Mouse (Mus musculus): ENCODE results near the gene Th.
A peak's percentile ranks its signal among the peaks of the same experiment; 100 is the strongest.

Th gene

DNA sequence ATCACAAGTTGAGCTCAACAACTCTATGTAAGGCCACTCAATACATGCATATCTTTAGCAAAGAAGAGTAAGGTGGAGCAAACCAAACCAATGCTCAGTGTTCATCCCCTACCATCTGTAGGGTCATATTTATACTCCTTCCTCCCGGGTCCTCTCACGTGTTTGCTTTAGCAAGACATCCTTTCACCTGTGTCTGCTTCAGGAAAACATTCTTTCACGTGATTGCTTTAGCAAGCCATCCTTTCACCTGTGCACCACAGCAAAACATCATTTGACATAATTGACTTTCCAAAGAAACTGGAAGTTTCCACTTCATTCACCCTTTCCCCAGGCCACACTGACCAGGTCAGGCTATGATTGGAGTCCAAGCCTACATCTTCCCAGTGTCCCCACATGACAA, at the start of gene Th:
Gene Th (minus strand): TSS at position 101 of the 400 bp plus-strand sequence.
- H3K36me3 ChIP-seq (ENCODE audit: control insufficient read depth, insufficient read depth, low read length, poor library complexity, severe bottlenecking): no peaks in the 10 kb centered on the region
- DNase-seq (ENCODE audit: low read depth, low spot score): no peak
- no peaks in the 10 kb centered on the region for H3K27me3 ChIP-seq (ENCODE audit: control insufficient read depth, insufficient read depth, low read length, poor library complexity, severe bottlenecking)

- Histone ChIP-seq H3K36me3 (ENCODE audit: control insufficient read depth, insufficient read depth, low read length, poor library complexity, severe bottlenecking) (no peaks in the 10 kb centered on the region), H3K27me3 (ENCODE audit: control insufficient read depth, insufficient read depth, low read length, poor library complexity, severe bottlenecking) (0 out of 2 replicates have a peak, but pooled peaks cover 2% of the 10 kb centered on the region)
- no peak for DNase-seq (ENCODE audit: low read depth, low spot score)
Measured at GRCm38 (mm10) chr7:142968809-142969511, 38.0 kb upstream of the Th start, which contains the start of gene Ascl2. Gene Ascl2 (minus strand): TSS chr7:142969264.

- Histone ChIP-seq H3K36me3 (ENCODE audit: control insufficient read depth, insufficient read depth, low read length, poor library complexity, severe bottlenecking) (no peaks in the 10 kb centered on the region), H3K27me3 (ENCODE audit: control insufficient read depth, insufficient read depth, low read length, poor library complexity, severe bottlenecking) (0 out of 2 replicates have a peak, but pooled peaks cover 2% of the 10 kb centered on the region)
- DNase-seq (ENCODE audit: low read depth, low spot score): peak; percentile 27
Measured at GRCm38 (mm10) chr7:142967884-142968808, 37.2 kb upstream of the Th start.

DNA sequence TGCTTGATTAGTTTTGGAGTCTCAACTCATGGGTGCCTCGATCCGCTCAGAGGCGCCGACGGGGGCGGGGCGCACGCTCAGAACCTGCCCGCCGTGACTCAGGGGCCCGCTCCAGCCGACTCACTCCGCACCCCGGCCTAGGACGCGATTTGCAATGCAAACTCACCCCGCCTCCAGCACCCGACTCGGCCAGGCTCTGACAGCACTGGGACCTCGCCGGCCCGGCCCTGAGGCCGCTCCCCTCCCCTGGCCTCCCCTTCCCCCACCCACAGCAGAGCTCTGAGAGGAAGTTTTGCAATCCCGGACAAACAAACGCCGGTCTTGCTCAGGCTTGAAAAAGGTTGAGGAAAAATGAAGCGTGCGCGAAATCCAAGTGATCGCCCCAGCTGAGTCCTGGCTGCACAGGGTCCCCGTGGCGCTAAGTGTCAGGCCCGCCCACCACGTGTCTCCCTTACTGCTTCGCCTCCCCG, 36.5 kb upstream of the Th start:
- DNase-seq (ENCODE audit: low read depth, low spot score): peak; percentile 14
- H3K27me3 ChIP-seq (ENCODE audit: control insufficient read depth, insufficient read depth, low read length, poor library complexity, severe bottlenecking): 0 out of 2 replicates have a peak, but pooled peaks cover 2% of the 10 kb centered on the region
- H3K36me3 ChIP-seq (ENCODE audit: control insufficient read depth, insufficient read depth, low read length, poor library complexity, severe bottlenecking): no peaks in the 10 kb centered on the region

DNA sequence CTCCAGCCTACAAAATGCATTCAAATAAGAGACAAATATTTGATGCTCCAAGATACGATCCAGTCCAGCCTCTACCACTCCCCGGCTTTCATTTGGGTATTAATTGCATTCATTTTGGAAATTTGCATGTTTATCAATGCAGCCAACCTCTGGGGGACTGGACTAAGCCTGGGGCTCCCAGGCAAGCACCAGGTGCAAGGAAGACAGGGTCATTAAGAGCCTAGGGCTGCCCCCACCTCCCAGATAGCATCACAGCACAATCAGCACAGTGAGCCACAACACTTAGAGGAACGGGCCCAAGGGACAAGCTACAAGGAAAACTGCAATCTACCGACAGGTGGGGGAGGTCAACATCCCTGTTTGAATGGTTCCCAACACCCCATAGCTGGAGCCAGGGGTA, 28.8 kb upstream of the Th start:
- no peak for DNase-seq (ENCODE audit: low read depth, low spot score)
- no peaks in the 10 kb centered on the region for H3K36me3 ChIP-seq (ENCODE audit: control insufficient read depth, insufficient read depth, low read length, poor library complexity, severe bottlenecking)

GRCm38 (mm10) chr7:142958817-142959216, 27.9 kb upstream of the Th start:
- DNase-seq (ENCODE audit: low read depth, low spot score): no peak
- Histone ChIP-seq H3K27me3 (ENCODE audit: control insufficient read depth, insufficient read depth, low read length, poor library complexity, severe bottlenecking) (no peaks in the 10 kb centered on the region), H3K36me3 (ENCODE audit: control insufficient read depth, insufficient read depth, low read length, poor library complexity, severe bottlenecking) (no peaks in the 10 kb centered on the region)

More for the DNA sequence above, 28.8 kb upstream of the Th start:
- H3K27me3 ChIP-seq (ENCODE audit: control insufficient read depth, insufficient read depth, low read length, poor library complexity, severe bottlenecking): no peaks in the 10 kb centered on the region

- H3K27me3 ChIP-seq (ENCODE audit: control insufficient read depth, insufficient read depth, low read length, poor library complexity, severe bottlenecking): no peaks in the 10 kb centered on the region
- no peaks in the 10 kb centered on the region for H3K36me3 ChIP-seq (ENCODE audit: control insufficient read depth, insufficient read depth, low read length, poor library complexity, severe bottlenecking)
- DNase-seq (ENCODE audit: low read depth, low spot score): no peak
Measured at GRCm38 (mm10) chr7:142956018-142956417, 25.1 kb upstream of the Th start.

DNA sequence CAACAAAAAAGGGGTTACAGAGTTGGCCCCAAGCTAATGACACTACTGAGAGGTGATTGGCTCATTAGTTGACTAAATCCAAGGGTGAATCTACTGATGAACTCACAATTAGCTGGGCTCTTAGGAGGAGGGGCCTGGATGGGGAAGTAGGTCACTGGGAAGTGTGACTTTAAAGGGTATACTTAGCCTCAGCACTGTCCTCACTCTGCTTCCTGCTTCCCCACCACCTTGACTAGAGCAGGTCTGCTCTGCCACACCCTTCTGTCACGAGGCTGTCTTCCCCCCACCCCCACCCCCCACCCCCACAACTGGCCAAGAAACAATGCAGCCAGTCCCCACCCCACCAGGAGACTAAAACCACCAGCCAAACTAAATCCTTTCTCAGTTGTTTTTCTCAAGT, 18.6 kb upstream of the Th start:
- no peaks in the 10 kb centered on the region for H3K36me3 ChIP-seq (ENCODE audit: control insufficient read depth, insufficient read depth, low read length, poor library complexity, severe bottlenecking)
- H3K27me3 ChIP-seq (ENCODE audit: control insufficient read depth, insufficient read depth, low read length, poor library complexity, severe bottlenecking): no peaks in the 10 kb centered on the region; the same call in 1 of the 2 replicates
- DNase-seq (ENCODE audit: low read depth, low spot score): no peak

- Histone ChIP-seq H3K36me3 (ENCODE audit: control insufficient read depth, insufficient read depth, low read length, poor library complexity, severe bottlenecking) (no peaks in the 10 kb centered on the region), H3K27me3 (ENCODE audit: control insufficient read depth, insufficient read depth, low read length, poor library complexity, severe bottlenecking) (no peaks in the 10 kb centered on the region)
- DNase-seq (ENCODE audit: low read depth, low spot score): no peak
Measured at GRCm38 (mm10) chr7:142937631-142938030, 6.7 kb upstream of the Th start.

DNA sequence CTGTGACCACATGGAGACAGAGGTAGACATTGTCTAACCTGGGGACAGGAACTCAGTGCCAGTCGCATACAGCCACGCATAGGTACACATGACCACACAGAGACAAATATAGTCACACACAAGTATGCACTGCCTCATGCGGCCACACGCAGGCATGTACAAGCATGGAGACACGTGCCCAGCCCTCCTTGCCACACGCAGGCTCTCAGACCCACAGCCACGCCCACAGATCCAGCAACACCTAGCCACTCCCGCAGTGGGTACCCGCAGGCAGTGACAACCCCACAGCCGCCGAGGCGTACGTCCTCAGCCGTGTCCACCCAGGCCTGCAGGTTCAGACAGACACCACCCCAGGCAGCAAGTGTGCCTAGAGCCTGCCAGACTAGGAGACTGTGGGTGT, 4.8 kb upstream of the Th start:
- no peaks in the 10 kb centered on the region for H3K36me3 ChIP-seq (ENCODE audit: control insufficient read depth, insufficient read depth, low read length, poor library complexity, severe bottlenecking)
- no peaks in the 10 kb centered on the region for H3K27me3 ChIP-seq (ENCODE audit: control insufficient read depth, insufficient read depth, low read length, poor library complexity, severe bottlenecking)
- no peak for DNase-seq (ENCODE audit: low read depth, low spot score)

- no peak for DNase-seq (ENCODE audit: low read depth, low spot score)
- Histone ChIP-seq H3K36me3 (ENCODE audit: control insufficient read depth, insufficient read depth, low read length, poor library complexity, severe bottlenecking) (no peaks in the 10 kb centered on the region), H3K27me3 (ENCODE audit: control insufficient read depth, insufficient read depth, low read length, poor library complexity, severe bottlenecking) (no peaks in the 10 kb centered on the region)
Measured at GRCm38 (mm10) chr7:142932469-142932868, 1.5 kb upstream of the Th start.

GRCm38 (mm10) chr7:142929516-142929915, 1.4 kb downstream of the Th start:
- Histone ChIP-seq H3K36me3 (ENCODE audit: control insufficient read depth, insufficient read depth, low read length, poor library complexity, severe bottlenecking) (no peaks in the 10 kb centered on the region), H3K27me3 (ENCODE audit: control insufficient read depth, insufficient read depth, low read length, poor library complexity, severe bottlenecking) (no peaks in the 10 kb centered on the region)
- DNase-seq (ENCODE audit: low read depth, low spot score): no peak

DNA sequence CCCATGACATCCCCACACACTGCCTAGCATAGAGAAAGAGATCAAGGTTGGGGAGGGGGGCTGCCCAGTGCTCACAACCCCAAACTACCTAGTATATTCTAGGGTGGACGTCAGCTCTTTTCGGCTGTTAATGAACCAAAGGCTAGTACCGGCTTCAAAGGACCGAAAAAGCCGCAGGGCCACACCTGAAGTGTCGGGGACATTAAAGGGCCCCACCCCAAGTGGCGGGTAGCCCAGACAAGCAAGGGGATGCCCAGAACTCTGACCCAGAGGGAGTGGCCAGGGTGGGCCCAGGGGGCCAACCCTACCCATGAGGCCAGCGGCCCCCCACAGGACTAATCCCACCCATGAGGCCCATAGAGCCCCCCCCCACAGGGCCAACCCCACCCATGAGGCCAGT, 3.6 kb downstream of the Th start:
- Histone ChIP-seq H3K36me3 (ENCODE audit: control insufficient read depth, insufficient read depth, low read length, poor library complexity, severe bottlenecking) (no peaks in the 10 kb centered on the region), H3K27me3 (ENCODE audit: control insufficient read depth, insufficient read depth, low read length, poor library complexity, severe bottlenecking) (no peaks in the 10 kb centered on the region)
- no peak for DNase-seq (ENCODE audit: low read depth, low spot score)

- DNase-seq (ENCODE audit: low read depth, low spot score): peak; percentile 83
- Histone ChIP-seq H3K27me3 (ENCODE audit: control insufficient read depth, insufficient read depth, low read length, poor library complexity, severe bottlenecking) (no peaks in the 10 kb centered on the region), H3K36me3 (ENCODE audit: control insufficient read depth, insufficient read depth, low read length, poor library complexity, severe bottlenecking) (no peaks in the 10 kb centered on the region)
Measured at GRCm38 (mm10) chr7:142918641-142919628, 12.0 kb downstream of the Th start.

Measured in splenic B cell, adult 2 months (primary cell).